Mouse (Mus musculus) bone marrow, adult 2 months (tissue): Measurements from ENCODE around the gene 2900026A02Rik.

Experiments used
- CTCF ChIP-seq: fragments of 200-500 bp; IDR thresholded peaks from 2 replicates; pipeline ENCODE4 v1.5.1; 2011; ENCODE audit warnings: low read length, control low read depth; ENCODE audit not compliant: control insufficient read depth, insufficient read depth
- POLR2A ChIP-seq: fragments of 200-500 bp; IDR thresholded peaks from 2 replicates; pipeline ENCODE4 v1.6.1; 2011; ENCODE audit warnings: low read depth, mild to moderate bottlenecking, control low read depth, low read length, borderline replicate concordance; ENCODE audit not compliant: control insufficient read depth

DNA sequence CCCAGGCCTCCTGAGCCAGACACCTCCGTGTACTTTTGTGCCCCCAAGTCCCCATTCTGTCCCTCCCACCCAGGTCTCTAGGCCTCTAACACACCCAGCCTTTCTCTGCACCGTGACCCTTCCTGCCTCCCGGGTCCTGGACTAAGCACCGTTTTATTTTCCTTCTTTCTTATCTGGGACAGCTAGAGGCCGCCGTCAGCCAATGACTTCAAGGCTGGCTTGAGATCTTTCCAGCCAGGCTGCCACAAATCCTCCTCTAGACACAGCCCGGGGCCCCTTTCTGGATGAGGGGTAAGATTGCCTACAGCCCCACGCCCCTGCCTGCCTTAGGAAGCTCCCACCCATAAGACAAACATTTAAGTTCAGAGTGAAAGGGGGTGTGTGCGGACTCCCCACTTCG is 85.5 kb downstream of the 2900026A02Rik start:
- TF ChIP-seq POLR2A = no peak
- TF ChIP-seq CTCF = no peak
